Mouse (Mus musculus) forebrain, embryonic 16.5 days (tissue): ENCODE measurements around the gene Gnl2. TPM values are rescaled to one million over a fixed set of nuclear protein-coding genes. Genes with fewer than 3 reads are reported as not detected.

ENCODE experiments used
- ATAC-seq: fragments of 200-750 bp; cut with Nextera tagmentation; 2 replicates; pipeline ENCODE4 v1.8.0; 2017; ENCODE audit warnings: mild to moderate bottlenecking, moderate library complexity
- H3K27ac ChIP-seq: fragments of 300-500 bp; sonication (generic); 2 replicates; pipeline ENCODE4 v1.5.1; 2014; ENCODE audit warnings: low read length, control low read depth
- H3K27me3 ChIP-seq: fragments of 300-500 bp; sonication (generic); replicated peaks from 2 replicates; pipeline ENCODE4 v1.6.1; 2014; ENCODE audit warnings: low read length; ENCODE audit not compliant: control insufficient read depth, insufficient read depth
- H3K36me3 ChIP-seq: fragments of 300-500 bp; sonication (generic); 2 replicates; pipeline ENCODE4 v1.6.1; 2014; ENCODE audit not compliant: control insufficient read depth, insufficient read depth
- H3K4me1 ChIP-seq: fragments of 300-500 bp; sonication (generic); replicated peaks from 2 replicates; pipeline ENCODE4 v1.6.1; 2014; ENCODE audit warnings: low read length; ENCODE audit not compliant: control insufficient read depth, insufficient read depth
- H3K4me2 ChIP-seq: fragments of 300-500 bp; sonication (generic); 2 replicates; pipeline ENCODE4 v1.6.1; 2014; ENCODE audit warnings: mild to moderate bottlenecking, low read length, control low read depth
- H3K4me3 ChIP-seq: fragments of 300-500 bp; sonication (generic); replicated peaks from 2 replicates; pipeline ENCODE4 v1.5.1; 2014; ENCODE audit warnings: mild to moderate bottlenecking, low read length, control low read depth
- H3K9ac ChIP-seq: fragments of 300-500 bp; sonication (generic); replicated peaks from 2 replicates; pipeline ENCODE4 v1.6.1; 2014; ENCODE audit warnings: low read depth, low read length, control low read depth
- H3K9me3 ChIP-seq: fragments of 300-500 bp; sonication (generic); 2 replicates; pipeline ENCODE4 v1.6.1; 2016; ENCODE audit warnings: low read length; ENCODE audit not compliant: control insufficient read depth
- WGBS: fragments of 180-500 bp; shearing (Covaris S2); extraction: QIAGEN DNeasy Blood & Tissue Kit; methylation state at CpG from one replicate; pipeline ENCODE4 v1.1.7; 2014; 5-methylcytosine and 5-hydroxymethylcytosine counted together
- polyA plus RNA-seq: library from polyadenylated mRNA; unstranded; fragments of >200 nt; fragmentation: Nextera tagmentation; extraction: Ambion mirVana; gene quantifications from 2 replicates; pipeline ENCODE4 v1.2.1, GENCODE M21; 2015

Gene Gnl2
- polyA plus RNA-seq = 101 and 107 TPM in 2 replicates

DNA sequence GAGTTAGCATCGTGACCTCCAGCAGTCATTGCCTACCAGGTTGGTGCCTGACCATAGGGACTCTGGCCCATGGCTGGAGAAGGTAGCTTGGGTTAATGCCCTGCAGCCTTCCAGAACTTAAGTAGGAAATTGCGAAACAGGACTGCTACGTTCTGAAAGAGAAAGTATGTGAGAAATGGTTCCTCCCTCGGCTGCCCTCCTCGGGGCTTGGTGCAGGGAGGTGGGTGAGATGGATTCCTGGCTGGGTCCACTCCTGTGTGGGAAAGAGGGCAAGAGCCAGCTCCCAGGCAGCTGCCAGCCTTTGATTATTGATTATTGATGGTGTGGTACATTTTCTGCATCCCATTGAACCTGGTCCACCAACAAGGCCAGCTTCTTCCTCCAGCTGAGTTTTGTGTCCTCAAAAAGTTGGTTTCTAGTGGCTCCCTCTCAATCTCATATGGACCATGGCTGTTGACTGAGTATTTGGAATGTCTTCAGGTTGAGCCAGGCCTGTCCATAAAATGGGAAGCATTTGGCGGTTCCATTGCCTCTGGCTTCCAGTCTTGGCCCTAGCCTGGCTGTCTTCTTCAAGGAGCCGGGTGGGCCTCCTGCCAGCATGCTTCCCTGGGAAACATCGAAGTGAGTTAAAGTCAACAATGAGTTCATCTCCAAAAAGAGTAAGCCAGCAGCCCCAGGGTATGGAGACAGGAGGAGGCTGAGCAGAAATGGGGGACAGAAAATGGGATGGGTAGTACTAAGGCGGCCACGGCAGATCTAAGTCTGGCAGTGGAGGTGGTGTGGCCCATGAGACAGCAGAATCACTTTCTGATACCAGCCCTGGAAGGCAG lies at the start of gene Gnl2:
TSS of gene Gnl2 (plus strand) at position 780 of the 830 bp plus-strand sequence.
- H3K9ac ChIP-seq = no peak within 1 kb of the TSS
- H3K4me3 ChIP-seq = no peak within 1 kb of the TSS
- no peaks in the 10 kb centered on the region for H3K27me3 ChIP-seq
- no peaks in the 10 kb centered on the region for H3K9me3 ChIP-seq
- no peaks in the 10 kb centered on the region for H3K4me1 ChIP-seq
- H3K27ac ChIP-seq = no peak within 1 kb of the TSS
- H3K36me3 ChIP-seq = no peaks in the 10 kb centered on the region
- no peak for ATAC-seq
- 87% methylated on average over 10 of the region's 10 CpGs for WGBS
- no peak within 1 kb of the TSS for H3K4me2 ChIP-seq

DNA sequence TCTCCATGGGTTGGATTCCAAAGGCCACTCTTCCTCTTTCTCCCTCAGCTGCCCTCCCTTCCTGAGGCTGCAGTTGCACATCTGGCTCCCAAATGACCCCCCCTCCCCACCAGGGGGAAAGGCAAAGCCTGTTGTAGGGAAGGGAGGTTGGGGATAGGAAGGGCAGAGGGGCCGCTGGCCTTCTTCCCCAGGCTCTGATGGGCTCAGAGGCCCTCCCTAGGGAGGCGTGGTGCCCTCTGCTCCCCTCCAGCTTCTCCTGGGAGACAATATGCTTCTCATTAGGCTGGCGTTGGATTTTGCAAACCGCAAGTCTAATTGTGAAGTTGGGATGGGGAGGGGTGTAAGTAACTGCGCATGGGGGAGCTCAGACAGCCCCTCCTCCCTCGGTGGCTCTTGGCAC lies 47.7 kb upstream of the Gnl2 start:
- Histone ChIP-seq H3K9me3 (no peaks in the 10 kb centered on the region), H3K27ac (no peak overlapping the region), H3K36me3 (no peaks in the 10 kb centered on the region), H3K4me2 (no peak overlapping the region), H3K4me1 (no peaks in the 10 kb centered on the region), H3K27me3 (no peaks in the 10 kb centered on the region), H3K9ac (no peak overlapping the region), H3K4me3 (no peak overlapping the region)
- no peak for ATAC-seq
- 27% methylated on average over 6 of the region's 6 CpGs for WGBS

DNA sequence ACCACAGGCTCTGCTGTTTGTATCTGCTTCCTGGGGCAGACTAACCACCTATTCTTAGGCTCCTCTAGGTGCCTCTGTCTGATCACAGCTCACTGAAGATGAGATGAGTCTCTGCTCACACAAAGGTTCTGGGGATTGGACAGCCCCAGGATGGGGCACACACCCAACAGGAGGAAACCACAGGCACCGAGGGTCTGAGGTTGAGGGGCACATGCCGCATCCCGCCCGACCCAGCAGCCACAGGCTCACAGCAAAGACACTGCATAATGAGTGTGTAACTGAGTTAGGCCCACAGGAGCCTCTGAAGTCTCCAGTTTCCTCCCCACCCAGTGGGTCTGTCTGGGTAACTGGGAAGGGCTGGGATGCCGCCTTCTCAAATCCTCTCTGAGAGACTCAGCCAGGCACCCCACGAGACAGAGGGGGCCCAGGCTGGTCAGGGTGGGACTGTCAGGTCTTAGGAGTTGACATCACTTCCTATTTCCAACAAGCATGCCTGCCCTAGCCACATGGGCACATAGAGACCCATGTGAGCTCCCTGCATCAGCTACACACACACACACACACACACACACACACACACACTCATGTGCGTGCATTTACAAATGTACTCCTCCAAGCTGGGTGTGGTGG lies 47.1 kb upstream of the Gnl2 start:
- H3K27ac ChIP-seq = no peak overlapping the region

DNA sequence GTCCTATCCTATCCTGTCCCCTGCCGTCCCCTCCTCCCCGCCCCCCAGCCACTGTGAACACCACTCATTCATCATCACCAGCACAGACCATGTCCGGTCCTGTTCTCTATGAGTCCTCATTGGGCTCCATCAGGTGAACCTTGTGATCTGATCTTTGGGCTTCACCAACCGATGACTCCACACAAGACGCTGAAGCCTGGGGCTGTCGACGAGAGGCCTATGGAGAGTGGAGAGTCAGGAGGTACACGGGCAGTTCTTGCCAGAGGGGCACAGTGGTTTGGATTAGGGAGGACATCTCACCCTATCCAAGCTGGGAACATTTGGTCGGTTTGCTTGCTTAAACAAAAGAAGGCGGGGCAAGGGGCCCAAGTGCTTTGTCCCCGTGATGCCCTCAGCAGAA lies 46.2 kb upstream of the Gnl2 start:
- H3K4me3 ChIP-seq = no peak overlapping the region
- no peaks in the 10 kb centered on the region for H3K27me3 ChIP-seq
- no peak overlapping the region for H3K4me2 ChIP-seq
- H3K4me1 ChIP-seq = no peaks in the 10 kb centered on the region
- no peak overlapping the region for H3K27ac ChIP-seq
- WGBS = 80% methylated on average over 11 of the region's 11 CpGs
- no peaks in the 10 kb centered on the region for H3K9me3 ChIP-seq
- no peak overlapping the region for H3K9ac ChIP-seq
- ATAC-seq = no peak
- H3K36me3 ChIP-seq = no peaks in the 10 kb centered on the region

More for the DNA sequence above, 47.1 kb upstream of the Gnl2 start:
- Histone ChIP-seq H3K9me3 (no peaks in the 10 kb centered on the region), H3K36me3 (no peaks in the 10 kb centered on the region), H3K4me2 (no peak overlapping the region), H3K4me1 (no peaks in the 10 kb centered on the region), H3K27me3 (no peaks in the 10 kb centered on the region), H3K4me3 (no peak overlapping the region), H3K9ac (no peak overlapping the region)
- ATAC-seq = no peak
- WGBS = 69% methylated on average over 7 of the region's 7 CpGs

DNA sequence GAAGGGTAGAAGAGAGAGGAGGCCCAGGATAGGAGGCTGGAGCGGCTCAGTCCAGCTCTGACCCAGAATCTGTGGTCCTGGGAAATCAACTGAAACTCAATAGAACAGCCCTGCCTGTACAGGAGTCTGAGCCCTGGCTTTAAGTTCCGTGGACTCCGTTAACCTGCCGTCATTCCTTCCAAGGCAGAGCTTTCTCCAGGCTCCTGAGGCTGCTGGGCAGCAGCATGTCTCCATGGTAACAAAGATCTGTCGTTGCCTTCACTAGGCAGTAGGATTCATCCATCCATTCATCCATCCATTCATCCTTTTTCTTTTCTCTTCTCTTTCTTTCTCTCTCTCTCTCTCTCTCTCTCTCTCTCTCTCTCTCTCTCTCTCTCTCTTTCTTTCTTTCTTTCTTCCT lies 45.7 kb upstream of the Gnl2 start:
- WGBS = 26% methylated on average over 5 of the region's 5 CpGs
- no peaks in the 10 kb centered on the region for H3K9me3 ChIP-seq
- no peak overlapping the region for H3K27ac ChIP-seq
- H3K36me3 ChIP-seq = no peaks in the 10 kb centered on the region
- no peaks in the 10 kb centered on the region for H3K27me3 ChIP-seq
- H3K9ac ChIP-seq = no peak overlapping the region
- no peak for ATAC-seq
- no peaks in the 10 kb centered on the region for H3K4me1 ChIP-seq
- no peak overlapping the region for H3K4me2 ChIP-seq
- H3K4me3 ChIP-seq = no peak overlapping the region

DNA sequence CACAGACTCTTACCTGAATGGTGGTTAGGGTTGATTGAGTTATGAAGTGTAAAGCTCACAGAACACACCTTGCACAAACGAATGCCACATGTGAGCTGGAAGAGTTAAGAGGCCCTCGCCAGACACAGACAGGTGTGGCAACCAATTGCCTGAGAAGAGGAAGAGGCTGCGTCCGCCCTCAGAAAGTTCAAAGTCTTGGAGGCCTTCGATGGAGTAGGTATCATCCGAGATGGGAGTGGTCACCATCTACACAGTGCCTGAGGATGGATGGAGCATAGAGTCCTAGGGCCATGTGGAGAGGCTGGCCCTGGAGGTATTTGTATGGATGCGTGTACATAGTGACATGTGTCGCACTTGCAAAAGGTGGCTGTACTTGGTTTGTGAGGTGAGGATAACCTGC lies 45.3 kb upstream of the Gnl2 start:
- H3K9ac ChIP-seq = no peak overlapping the region

DNA sequence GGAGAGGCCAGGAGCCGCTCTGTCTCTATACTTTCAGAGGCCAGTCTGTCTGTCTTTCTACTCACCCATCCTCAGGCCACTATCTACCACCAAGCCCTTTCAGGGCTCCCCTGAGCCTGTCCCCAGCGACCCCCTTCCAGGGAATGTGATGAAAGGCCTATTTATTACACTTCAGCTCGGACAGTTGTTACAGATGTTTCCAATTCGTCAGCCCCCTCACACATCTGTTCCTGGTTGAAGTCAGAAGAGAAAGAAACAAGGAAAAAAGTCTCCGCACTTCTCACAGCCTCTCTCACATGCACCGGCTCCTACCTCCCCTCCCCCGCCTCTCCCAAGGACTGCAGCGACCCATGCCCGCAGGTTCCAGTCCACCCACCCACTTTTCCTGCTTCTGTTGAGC lies 44.1 kb upstream of the Gnl2 start:
- no peak for ATAC-seq
- no peak overlapping the region for H3K27ac ChIP-seq
- H3K27me3 ChIP-seq = no peaks in the 10 kb centered on the region
- H3K9me3 ChIP-seq = no peaks in the 10 kb centered on the region
- WGBS = 72% methylated on average over 9 of the region's 9 CpGs
- H3K4me1 ChIP-seq = no peaks in the 10 kb centered on the region
- H3K4me2 ChIP-seq = no peak overlapping the region
- H3K36me3 ChIP-seq = no peaks in the 10 kb centered on the region
- no peak overlapping the region for H3K4me3 ChIP-seq
- H3K9ac ChIP-seq = no peak overlapping the region

More for the DNA sequence above, 45.3 kb upstream of the Gnl2 start:
- no peak overlapping the region for H3K4me3 ChIP-seq
- WGBS = 91% methylated on average over 8 of the region's 8 CpGs
- no peaks in the 10 kb centered on the region for H3K4me1 ChIP-seq
- no peak overlapping the region for H3K4me2 ChIP-seq
- no peaks in the 10 kb centered on the region for H3K9me3 ChIP-seq
- H3K36me3 ChIP-seq = no peaks in the 10 kb centered on the region
- H3K27ac ChIP-seq = no peak overlapping the region
- no peak for ATAC-seq
- no peaks in the 10 kb centered on the region for H3K27me3 ChIP-seq

DNA sequence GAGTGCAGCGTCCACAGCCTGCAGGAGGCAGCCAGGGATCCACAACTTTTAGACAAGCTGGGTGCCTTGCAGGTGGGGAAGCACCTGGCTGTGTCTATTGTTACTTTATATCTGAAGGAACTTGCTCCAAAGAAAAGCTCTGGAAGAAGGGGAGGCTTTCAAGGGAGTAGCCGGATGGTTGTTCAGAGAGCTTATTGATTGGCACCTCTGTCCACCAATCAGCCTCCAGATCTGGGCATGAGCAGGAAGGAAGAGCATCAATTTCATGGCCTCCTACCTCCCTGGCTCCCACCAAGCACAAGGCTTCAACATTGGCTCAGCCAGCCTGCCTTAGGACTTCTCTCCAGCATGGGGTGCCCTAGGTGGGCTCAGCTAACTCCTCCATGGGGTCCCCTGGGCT lies 43.1 kb upstream of the Gnl2 start:
- Histone ChIP-seq H3K27ac (no peak overlapping the region), H3K36me3 (no peaks in the 10 kb centered on the region), H3K4me3 (no peak overlapping the region), H3K4me1 (no peaks in the 10 kb centered on the region), H3K27me3 (no peaks in the 10 kb centered on the region), H3K9ac (no peak overlapping the region), H3K4me2 (no peak overlapping the region), H3K9me3 (no peaks in the 10 kb centered on the region)
- WGBS = 87% methylated on average over 2 of the region's 2 CpGs
- no peak for ATAC-seq

DNA sequence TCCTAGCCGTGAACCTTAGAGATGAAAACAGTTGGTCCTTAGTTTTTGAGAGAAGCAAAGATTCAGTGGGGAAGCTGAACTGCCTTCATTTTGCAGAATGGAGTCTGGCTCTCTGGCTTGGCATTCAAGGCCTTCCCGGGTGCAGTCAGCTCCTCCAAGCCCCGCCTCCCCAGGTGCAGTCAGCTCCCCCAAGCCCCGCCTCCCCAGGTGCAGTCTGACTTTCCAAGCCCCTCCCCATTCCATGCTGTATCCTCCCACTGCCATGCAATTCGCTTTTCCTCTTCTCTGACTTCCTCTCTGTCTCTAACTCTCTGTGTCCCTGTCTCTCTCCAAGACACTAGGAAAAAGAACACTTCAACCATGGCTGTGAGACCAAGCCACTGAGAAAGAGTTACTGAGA lies 38.2 kb upstream of the Gnl2 start:
- Histone ChIP-seq H3K4me1 (no peaks in the 10 kb centered on the region), H3K36me3 (no peaks in the 10 kb centered on the region), H3K4me3 (no peak overlapping the region), H3K9ac (no peak overlapping the region), H3K4me2 (no peak overlapping the region), H3K27ac (no peak overlapping the region), H3K27me3 (peaks cover 4% of the 10 kb centered on the region), H3K9me3 (no peaks in the 10 kb centered on the region)
- WGBS = 43% methylated on average over 5 of the region's 5 CpGs
- ATAC-seq = no peak
